Mouse (Mus musculus) MEL (cell line): ENCODE data around the gene Col7a1. TPM values are rescaled to one million over a fixed set of nuclear protein-coding genes. Genes with fewer than 3 reads are reported as not detected.

Experiments
- DNase-seq: peaks from one replicate; pipeline ENCODE4 v3.0.0; 2011; ENCODE audit warnings: low read depth, low spot score
- H3K27ac ChIP-seq: 2 replicates; pipeline ENCODE4 v1.5.1; 2012; ENCODE audit warnings: low read depth, mild to moderate bottlenecking, control low read depth, low read length, moderate library complexity; ENCODE audit not compliant: control insufficient read depth
- H3K27me3 ChIP-seq, 2 experiments: fragments of 150-350 bp in 1 of 2; sonication (generic) in 1 of 2; 2 replicates each; pipeline ENCODE4 v1.6.1; 2012; ENCODE audit warnings: low read length in 2 of 2, mild to moderate bottlenecking in 2 of 2, improper control_type of control experiment in 1 of 2, moderate library complexity in 1 of 2; ENCODE audit not compliant: insufficient read depth in 2 of 2, control insufficient read depth in 1 of 2
- H3K36me3 ChIP-seq, 2 experiments: 2 replicates each; pipeline ENCODE4 v1.6.1; 2012 to 2014; ENCODE audit warnings: low read length in 2 of 2, improper control_type of control experiment in 1 of 2, inconsistent platforms in 1 of 2, mild to moderate bottlenecking in 1 of 2; ENCODE audit not compliant: insufficient read depth in 2 of 2, control insufficient read depth in 1 of 2
- H3K4me1 ChIP-seq, 2 experiments: fragments of 150-350 bp in 1 of 2; sonication (generic) in 1 of 2; 2 replicates each; pipeline ENCODE4 v1.6.1; 2012; ENCODE audit warnings: low read length in 2 of 2, improper control_type of control experiment in 1 of 2, mild to moderate bottlenecking in 1 of 2; ENCODE audit not compliant: insufficient read depth in 2 of 2, control insufficient read depth in 1 of 2
- H3K4me3 ChIP-seq, 2 experiments: fragments of 150-350 bp in 1 of 2; sonication (generic) in 1 of 2; 2 replicates each; pipeline ENCODE4 v1.5.1; 2012; ENCODE audit warnings: low read depth in 2 of 2, low read length in 2 of 2, mild to moderate bottlenecking in 2 of 2, moderate library complexity in 2 of 2, control low read depth in 1 of 2, improper control_type of control experiment in 1 of 2; ENCODE audit not compliant: control insufficient read depth in 1 of 2, insufficient read depth in 1 of 2
- H3K79me2 ChIP-seq: 2 replicates; pipeline ENCODE4 v1.6.1; 2012; ENCODE audit warnings: mild to moderate bottlenecking, low read length, moderate library complexity; ENCODE audit not compliant: control insufficient read depth, poor library complexity, insufficient read depth
- H3K9ac ChIP-seq: 2 replicates; pipeline ENCODE4 v1.6.1; 2012; ENCODE audit warnings: low read depth, mild to moderate bottlenecking, control low read depth, low read length, moderate library complexity; ENCODE audit not compliant: control insufficient read depth, poor library complexity, severe bottlenecking
- H3K9me3 ChIP-seq: fragments of 150-350 bp; sonication (generic); replicated peaks from 2 replicates; pipeline ENCODE4 v1.6.1; 2012; ENCODE audit warnings: mild to moderate bottlenecking, low read length, improper control_type of control experiment, moderate library complexity; ENCODE audit not compliant: insufficient read depth
- BHLHE40 ChIP-seq: IDR thresholded peaks from 2 replicates; pipeline ENCODE4 v1.6.1; 2012; ENCODE audit warnings: low read depth, mild to moderate bottlenecking, inconsistent platforms, low read length, improper control_type of control experiment, borderline replicate concordance
- E2F4 ChIP-seq: IDR thresholded peaks from 2 replicates; pipeline ENCODE4 v1.6.1; 2011; ENCODE audit warnings: low read depth, low read length, improper control_type of control experiment, borderline replicate concordance
- ETS1 ChIP-seq: IDR thresholded peaks from 2 replicates; pipeline ENCODE4 v1.6.1; 2012; ENCODE audit warnings: low read depth, mild to moderate bottlenecking, inconsistent platforms, low read length, improper control_type of control experiment, moderate library complexity
- HCFC1 ChIP-seq: IDR thresholded peaks from 2 replicates; pipeline ENCODE4 v1.6.1; 2012; ENCODE audit warnings: low read depth, mild to moderate bottlenecking, inconsistent platforms, low read length, improper control_type of control experiment, moderate library complexity
- JUND ChIP-seq: IDR thresholded peaks from 2 replicates; pipeline ENCODE4 v1.6.1; 2011; ENCODE audit warnings: low read depth, mild to moderate bottlenecking, improper control_type of control experiment, low read length
- MAX ChIP-seq: IDR thresholded peaks from 2 replicates; pipeline ENCODE4 v1.6.1; 2011; ENCODE audit warnings: low read length, improper control_type of control experiment
- MAZ ChIP-seq: IDR thresholded peaks from 2 replicates; pipeline ENCODE4 v1.6.1; 2012; ENCODE audit warnings: low read depth, mild to moderate bottlenecking, inconsistent platforms, low read length, improper control_type of control experiment
- MEF2A ChIP-seq: IDR thresholded peaks from 2 replicates; pipeline ENCODE4 v1.6.1; 2014; ENCODE audit warnings: low read depth, mild to moderate bottlenecking, inconsistent platforms, low read length, improper control_type of control experiment; ENCODE audit not compliant: poor library complexity, insufficient replicate concordance, severe bottlenecking; ENCODE audit errors: extremely low read depth
- MYB ChIP-seq: IDR thresholded peaks from 2 replicates; pipeline ENCODE4 v1.6.1; 2011; ENCODE audit warnings: mild to moderate bottlenecking, low read depth, low read length, improper control_type of control experiment
- MYC ChIP-seq: IDR thresholded peaks from 2 replicates; pipeline ENCODE4 v1.6.1; 2011; ENCODE audit warnings: low read depth, mild to moderate bottlenecking, low read length, improper control_type of control experiment, moderate library complexity
- NRF1 ChIP-seq: IDR thresholded peaks from 2 replicates; pipeline ENCODE4 v1.6.1; 2014; ENCODE audit warnings: low read depth, mild to moderate bottlenecking, inconsistent platforms, low read length, improper control_type of control experiment, moderate library complexity; ENCODE audit not compliant: poor library complexity, insufficient read depth, severe bottlenecking
- SMC3 ChIP-seq: IDR thresholded peaks from 2 replicates; pipeline ENCODE4 v1.6.1; 2011; ENCODE audit warnings: low read depth, low read length, improper control_type of control experiment
- TBP ChIP-seq: IDR thresholded peaks from 2 replicates; pipeline ENCODE4 v1.8.0; 2011; ENCODE audit warnings: low read depth, low read length, improper control_type of control experiment
- USF1 ChIP-seq: IDR thresholded peaks from 2 replicates; pipeline ENCODE4 v1.6.1; 2014; ENCODE audit warnings: low read depth, mild to moderate bottlenecking, inconsistent platforms, low read length, improper control_type of control experiment, moderate library complexity
- ZKSCAN1 ChIP-seq: IDR thresholded peaks from 2 replicates; pipeline ENCODE4 v1.6.1; 2012; ENCODE audit warnings: low read depth, mild to moderate bottlenecking, inconsistent platforms, low read length, improper control_type of control experiment, moderate library complexity
- ZMIZ1 ChIP-seq: IDR thresholded peaks from 2 replicates; pipeline ENCODE4 v1.6.1; 2012; ENCODE audit warnings: low read depth, mild to moderate bottlenecking, inconsistent platforms, low read length, improper control_type of control experiment, moderate library complexity
- polyA plus RNA-seq, 2 experiments: library from polyadenylated mRNA; stranded (reverse) in 1 of 2; unstranded in 1 of 2; fragments of >175 nt in 1 of 2; fragments of >200 nt in 1 of 2; gene quantifications; 2 replicates each; pipeline versions ENCODE4 v1.2.1 to v1.2.4; 2012; ENCODE audit warnings: low replicate concordance in 2 of 2, low read depth in 1 of 2; ENCODE audit not compliant: insufficient read length in 2 of 2, insufficient read depth in 1 of 2, missing spikeins in 1 of 2
- total RNA-seq: library from RNA; depleted of rRNA; stranded (reverse); fragments of 300-350 nt; gene quantifications from 2 replicates; pipeline ENCODE4 v1.2.3, GENCODE M21; 2012

The Col7a1 gene
- total and polyA plus RNA-seq, 3 experiments, result 1.2 to 2.6 TPM; not detected in 1

GRCm38 (mm10) chr9:109028919-109029318, 75.5 kb downstream of the Col7a1 start:
- Histone ChIP-seq H3K4me3 (no peak overlapping the region), H3K79me2 (no peaks in the 10 kb centered on the region), H3K27ac (no peak overlapping the region), H3K27me3 (no peaks in the 10 kb centered on the region), H3K9ac (no peak overlapping the region), H3K9me3 (no peaks in the 10 kb centered on the region), H3K4me1 (peaks cover 5 to 11% of the 10 kb centered on the region in 2 experiments), H3K36me3 (peaks cover 0 to 7% of the 10 kb centered on the region in 2 experiments; a peak in 2 of 4 replicates)
- DNase-seq, result no peak
- TF ChIP-seq USF1, result no peak
- no peak for TF ChIP-seq ZKSCAN1
- TF ChIP-seq ETS1, result no peak
- no peak for TF ChIP-seq ZMIZ1
- no peak for TF ChIP-seq NRF1
- TF ChIP-seq SMC3, result no peak
- no peak for TF ChIP-seq MYB
- TF ChIP-seq JUND, result no peak

- Histone ChIP-seq H3K79me2 (no peaks in the 10 kb centered on the region), H3K36me3 (peaks cover 0 to 7% of the 10 kb centered on the region in 2 experiments; a peak in 2 of 4 replicates), H3K4me1 (peaks cover 5 to 11% of the 10 kb centered on the region in 2 experiments), H3K9me3 (no peaks in the 10 kb centered on the region), H3K9ac (no peak overlapping the region), H3K27me3 (no peaks in the 10 kb centered on the region), H3K27ac (no peak overlapping the region), H3K4me3 (no peak overlapping the region)
- TF ChIP-seq MEF2A (no peak), MAZ (no peak), MAX (no peak), ZKSCAN1 (no peak), MYC (no peak), MYB (no peak), BHLHE40 (no peak), JUND (no peak), HCFC1 (no peak), TBP (no peak), E2F4 (no peak)
- DNase-seq, result no peak
Measured at GRCm38 (mm10) chr9:109030312-109030711, 76.9 kb downstream of the Col7a1 start.
